Mouse (Mus musculus) heart, postnatal 0 days (tissue): ENCODE data around the gene Myo9b.
"Not testable (repeated sequence)": the region's sequence is repeated elsewhere in the genome, so short reads cannot be mapped to it uniquely, and the experiment has no call there.

Experiments
- CTCF ChIP-seq: IDR thresholded peaks from 2 replicates; pipeline ENCODE4 v1.5.1; 2016; ENCODE audit warnings: antibody characterized with exemption, control low read depth, low read depth
- EP300 ChIP-seq: IDR thresholded peaks from 2 replicates; pipeline ENCODE4 v1.6.1; 2016; ENCODE audit warnings: antibody characterized with exemption, low read depth

DNA sequence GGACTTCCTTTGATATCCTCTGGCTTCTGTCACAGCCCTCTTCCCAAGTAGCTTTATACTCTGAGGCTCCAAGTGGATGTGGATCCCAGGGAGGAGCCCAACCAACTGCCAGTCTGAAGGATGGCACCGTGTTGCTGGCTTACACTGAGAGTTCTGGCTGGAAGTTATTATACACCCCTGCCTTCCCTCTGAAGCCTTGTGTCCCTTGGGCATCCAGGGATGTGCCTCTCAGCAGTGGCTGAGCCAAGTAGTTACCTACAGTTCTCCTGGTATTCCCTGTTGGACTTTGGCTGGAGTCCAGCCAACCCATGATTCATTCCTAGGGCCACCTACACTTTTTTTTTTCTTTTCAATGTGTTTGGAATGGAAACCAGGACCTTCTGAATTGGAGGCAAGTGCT is 9.2 kb downstream of the Myo9b start:
- TF ChIP-seq CTCF, EP300: not testable (repeated sequence)
